Mouse (Mus musculus) small intestine, adult 2 months (tissue): ENCODE measurements around the gene Zfp30. TPM values are rescaled to one million over a fixed set of nuclear protein-coding genes. Genes with fewer than 3 reads are reported as not detected.

Experiments
- H3K27ac ChIP-seq: fragments of 200-500 bp; 2 replicates; pipeline ENCODE4 v1.5.1; 2012; ENCODE audit warnings: low read depth, low read length, control low read depth, inconsistent platforms; ENCODE audit not compliant: insufficient read depth
- H3K27me3 ChIP-seq: fragments of 200-500 bp; 2 replicates; pipeline ENCODE4 v1.6.1; 2012; ENCODE audit warnings: mild to moderate bottlenecking, moderate library complexity, low read length, inconsistent platforms; ENCODE audit not compliant: control insufficient read depth, insufficient read depth
- H3K36me3 ChIP-seq: fragments of 200-500 bp; 2 replicates; pipeline ENCODE4 v1.6.1; 2012; ENCODE audit warnings: mild to moderate bottlenecking, low read length, control low read depth, inconsistent platforms; ENCODE audit not compliant: control insufficient read depth, insufficient read depth
- H3K4me1 ChIP-seq: fragments of 200-500 bp; 2 replicates; pipeline ENCODE4 v1.6.1; 2012; ENCODE audit warnings: low read length, inconsistent platforms, mixed read lengths; ENCODE audit not compliant: control insufficient read depth, insufficient read depth, insufficient read length
- H3K4me3 ChIP-seq: fragments of 200-500 bp; 2 replicates; pipeline ENCODE4 v1.5.1; 2012; ENCODE audit warnings: low read depth, mild to moderate bottlenecking, control low read depth, inconsistent platforms, low read length, moderate library complexity
- CTCF ChIP-seq: fragments of 200-500 bp; IDR thresholded peaks from 2 replicates; pipeline ENCODE4 v1.5.1; 2012; ENCODE audit warnings: low read depth, mild to moderate bottlenecking, control low read depth, inconsistent platforms, low read length, moderate library complexity, mixed read lengths; ENCODE audit not compliant: insufficient replicate concordance, insufficient read length; ENCODE audit errors: extremely low read depth
- POLR2A ChIP-seq: fragments of 200-500 bp; IDR thresholded peaks from 2 replicates; pipeline ENCODE4 v1.6.1; 2012; ENCODE audit warnings: low read depth, mild to moderate bottlenecking, control low read depth, inconsistent platforms, low read length, moderate library complexity
- WGBS: fragments of 180-500 bp; shearing (Covaris S2); methylation state at CpG from one replicate; pipeline ENCODE4 v1.1.7; 2018; 5-methylcytosine and 5-hydroxymethylcytosine counted together
- polyA plus RNA-seq: library from polyadenylated mRNA; depleted of rRNA; stranded (reverse); fragments of >200 nt; gene quantifications from 2 replicates; pipeline ENCODE4 v1.2.3, GENCODE M21; 2012; rRNA removed

Gene Zfp30
- polyA plus RNA-seq, 1 experiment = 0.52 TPM

DNA sequence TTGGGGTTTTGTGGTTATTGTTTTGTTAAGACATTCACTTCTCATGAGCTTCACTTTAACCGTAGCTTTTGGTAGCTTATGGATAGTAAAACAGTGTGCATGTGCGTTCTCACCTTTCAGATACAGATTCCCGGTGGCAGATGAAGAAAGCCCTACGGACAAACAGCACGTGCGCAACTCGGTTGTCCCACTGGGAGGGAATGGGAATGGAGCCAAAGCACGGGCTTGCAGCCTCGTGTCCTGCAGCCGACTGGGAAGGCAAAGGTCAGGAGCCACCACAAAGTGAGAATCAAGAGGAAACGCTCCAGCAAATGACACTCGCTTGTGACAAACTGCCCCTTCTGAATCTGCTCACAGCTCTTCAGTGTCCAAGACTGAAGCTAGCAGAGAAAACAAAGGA, 44.2 kb downstream of the Zfp30 start:
- WGBS = 92% methylated on average over 12 of the region's 12 CpGs
- TF ChIP-seq CTCF (no peak), POLR2A (no peak)
- Histone ChIP-seq H3K36me3 (peaks cover 50% of the 10 kb centered on the region), H3K4me1 (no peaks in the 10 kb centered on the region), H3K27me3 (no peaks in the 10 kb centered on the region), H3K4me3 (no peak overlapping the region), H3K27ac (no peak overlapping the region)

DNA sequence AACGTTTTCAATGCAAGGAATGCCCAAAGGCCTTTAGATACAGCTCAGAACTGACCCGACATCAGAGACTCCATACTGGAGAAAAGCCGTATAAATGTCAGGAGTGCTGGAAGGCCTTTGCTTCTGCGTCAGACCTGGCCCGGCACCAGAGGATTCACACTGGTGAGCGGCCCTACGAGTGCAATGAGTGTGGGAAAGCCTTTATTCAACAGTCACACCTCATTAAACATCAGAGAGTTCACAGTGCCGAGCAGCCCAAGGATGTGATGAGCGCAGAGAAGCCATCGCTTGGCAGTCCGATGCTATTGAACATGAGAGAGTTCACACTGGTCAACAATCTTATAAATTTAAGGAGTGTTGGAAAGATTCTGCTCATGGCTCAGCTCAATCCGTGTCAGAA, 46.0 kb downstream of the Zfp30 start:
- Histone ChIP-seq H3K4me1 (no peaks in the 10 kb centered on the region), H3K36me3 (peaks cover 46% of the 10 kb centered on the region), H3K27me3 (no peaks in the 10 kb centered on the region), H3K4me3 (no peak overlapping the region), H3K27ac (no peak overlapping the region)
- 98% methylated on average over 12 of the region's 12 CpGs for WGBS
- TF ChIP-seq POLR2A = no peak
- no peak for TF ChIP-seq CTCF

GRCm38 (mm10) chr7:29836816-29837215, 53.0 kb downstream of the Zfp30 start:
- TF ChIP-seq CTCF (no peak), POLR2A (no peak)
- Histone ChIP-seq H3K27me3 (no peaks in the 10 kb centered on the region), H3K27ac (no peak overlapping the region), H3K4me1 (no peaks in the 10 kb centered on the region), H3K4me3 (no peak overlapping the region), H3K36me3 (0 out of 2 replicates have a peak, but pooled peaks cover 1% of the 10 kb centered on the region)
- WGBS = 91% methylated on average over 1 of the region's 1 CpGs

- Histone ChIP-seq H3K4me1 (no peaks in the 10 kb centered on the region), H3K27ac (no peak overlapping the region), H3K27me3 (no peaks in the 10 kb centered on the region), H3K36me3 (no peaks in the 10 kb centered on the region), H3K4me3 (no peak overlapping the region)
- no peak for TF ChIP-seq CTCF
- TF ChIP-seq POLR2A = no peak
- WGBS = 66% methylated on average over 3 of the region's 3 CpGs
These were observed 55.5 kb downstream of the Zfp30 start for GRCm38 (mm10) chr7:29839256-29839655.

DNA sequence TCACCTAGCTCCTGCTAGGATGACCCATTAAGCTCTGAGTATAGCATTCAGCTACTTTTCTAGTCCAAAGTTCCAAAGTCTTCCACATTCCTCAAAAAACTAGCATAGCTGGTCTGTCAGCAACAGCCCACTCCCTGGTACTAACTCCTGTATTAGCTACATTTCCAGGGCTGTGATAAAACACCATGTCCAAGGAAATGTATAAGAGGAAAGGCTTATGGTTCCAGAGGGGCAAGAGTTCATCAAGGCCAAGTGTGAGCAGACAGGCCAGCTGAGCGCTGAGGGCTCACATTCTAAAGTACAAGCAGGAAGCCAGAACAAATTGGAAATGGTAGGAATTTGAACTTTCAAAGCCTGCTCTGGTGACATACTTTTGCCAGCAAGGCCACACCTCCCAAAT, 58.3 kb downstream of the Zfp30 start:
- H3K27me3 ChIP-seq = no peaks in the 10 kb centered on the region
- H3K4me3 ChIP-seq = no peak overlapping the region
- H3K36me3 ChIP-seq = peaks cover 6% of the 10 kb centered on the region
- TF ChIP-seq CTCF = no peak
- TF ChIP-seq POLR2A = no peak
- H3K27ac ChIP-seq = no peak overlapping the region
- 70% methylated on average over 1 of the region's 1 CpGs for WGBS
- H3K4me1 ChIP-seq = no peaks in the 10 kb centered on the region

Other genes with a start within 250 kb of the Zfp30 start
- not detected in 2 replicates for gene Catsperg2, start 57.0 kb upstream of the Zfp30 start, polyA plus RNA-seq
- 1.0 and 1.8 TPM in 2 replicates for gene Zfp84, start 15.4 kb upstream of the Zfp30 start, polyA plus RNA-seq
- gene Zfp790, start 32.1 kb downstream of the Zfp30 start, polyA plus RNA-seq = 0.43 and 0.86 TPM in 2 replicates
- 0.05 and 0.06 TPM in 2 replicates for gene Zfp940, start 69.7 kb downstream of the Zfp30 start, polyA plus RNA-seq
- gene Zfp420, start 76.0 kb downstream of the Zfp30 start, polyA plus RNA-seq = 0.13 and 0.18 TPM in 2 replicates
- gene Zfp27, start 122.6 kb downstream of the Zfp30 start, polyA plus RNA-seq = 0.69 and 0.81 TPM in 2 replicates
- gene Zfp383, start 124.2 kb downstream of the Zfp30 start, polyA plus RNA-seq = 0.04 and 0.14 TPM in 2 replicates
- gene Zfp74, start 170.1 kb downstream of the Zfp30 start, polyA plus RNA-seq = 0.38 and 2.7 TPM in 2 replicates
- gene Zfp568, start 200.0 kb downstream of the Zfp30 start, polyA plus RNA-seq = 1.3 and 2.3 TPM in 2 replicates